Mouse (Mus musculus) neural tube, embryonic 15.5 days (tissue): ENCODE results near the gene Ppp2r3a. TPM values are rescaled to one million over a fixed set of nuclear protein-coding genes. Genes with fewer than 3 reads are reported as not detected.

Experiments used
- ATAC-seq: fragments of 200-750 bp; cut with Nextera tagmentation; 2 replicates; pipeline ENCODE4 v1.8.0; 2017; ENCODE audit warnings: mild to moderate bottlenecking, moderate TSS enrichment, moderate library complexity; ENCODE audit not compliant: low FRiP score
- H3K27ac ChIP-seq: fragments of 300-500 bp; sonication (generic); replicated peaks from 2 replicates; pipeline ENCODE4 v1.5.1; 2015; ENCODE audit warnings: mild to moderate bottlenecking, inconsistent platforms
- H3K27me3 ChIP-seq: fragments of 300-500 bp; sonication (generic); replicated peaks from 2 replicates; pipeline ENCODE4 v1.6.1; 2015; ENCODE audit warnings: inconsistent platforms
- H3K36me3 ChIP-seq: fragments of 300-500 bp; sonication (generic); 2 replicates; pipeline ENCODE4 v1.6.1; 2015; ENCODE audit warnings: inconsistent platforms
- H3K4me1 ChIP-seq: fragments of 300-500 bp; sonication (generic); 2 replicates; pipeline ENCODE4 v1.6.1; 2015; ENCODE audit warnings: inconsistent platforms
- H3K4me2 ChIP-seq: fragments of 300-500 bp; sonication (generic); 2 replicates; pipeline ENCODE4 v1.6.1; 2015; ENCODE audit warnings: inconsistent platforms, mild to moderate bottlenecking, moderate library complexity
- H3K4me3 ChIP-seq: fragments of 300-500 bp; sonication (generic); replicated peaks from 2 replicates; pipeline ENCODE4 v1.5.1; 2015; ENCODE audit warnings: mild to moderate bottlenecking, inconsistent platforms
- H3K9ac ChIP-seq: fragments of 300-500 bp; sonication (generic); replicated peaks from 2 replicates; pipeline ENCODE4 v1.6.1; 2015; ENCODE audit warnings: mild to moderate bottlenecking, inconsistent platforms
- H3K9me3 ChIP-seq: fragments of 300-500 bp; sonication (generic); replicated peaks from 2 replicates; pipeline ENCODE4 v1.6.1; 2016; ENCODE audit warnings: inconsistent platforms
- WGBS: fragments of 180-500 bp; shearing (Covaris S2); methylation state at CpG from one replicate; pipeline ENCODE4 v1.1.7; 2015; ENCODE audit warnings: mixed read lengths; 5-methylcytosine and 5-hydroxymethylcytosine counted together
- polyA plus RNA-seq: library from polyadenylated mRNA; unstranded; fragments of >200 nt; fragmentation: Nextera tagmentation; extraction: Ambion mirVana; gene quantifications from 2 replicates; pipeline ENCODE4 v1.2.1, GENCODE M21; 2015

The Ppp2r3a gene
- 18.2 and 20.5 TPM in 2 replicates for polyA plus RNA-seq

GRCm38 (mm10) chr9:101251644-101252337 is at the start of gene Ppp2r3a:
Ppp2r3a (minus strand) TSS chr9:101251795.
- Histone ChIP-seq H3K27ac (peak within 1 kb of the TSS; percentile 98), H3K9ac (peak within 1 kb of the TSS; percentile 85), H3K27me3 (no peaks in the 10 kb centered on the region), H3K36me3 (no peaks in the 10 kb centered on the region), H3K4me1 (peaks cover 29% of the 10 kb centered on the region), H3K4me3 (peak within 1 kb of the TSS; percentile 90), H3K9me3 (no peaks in the 10 kb centered on the region), H3K4me2 (peak within 1 kb of the TSS; percentile 70)
- WGBS, result 2% methylated on average over 45 of the region's 50 CpGs
- peak; percentile 95 for ATAC-seq

DNA sequence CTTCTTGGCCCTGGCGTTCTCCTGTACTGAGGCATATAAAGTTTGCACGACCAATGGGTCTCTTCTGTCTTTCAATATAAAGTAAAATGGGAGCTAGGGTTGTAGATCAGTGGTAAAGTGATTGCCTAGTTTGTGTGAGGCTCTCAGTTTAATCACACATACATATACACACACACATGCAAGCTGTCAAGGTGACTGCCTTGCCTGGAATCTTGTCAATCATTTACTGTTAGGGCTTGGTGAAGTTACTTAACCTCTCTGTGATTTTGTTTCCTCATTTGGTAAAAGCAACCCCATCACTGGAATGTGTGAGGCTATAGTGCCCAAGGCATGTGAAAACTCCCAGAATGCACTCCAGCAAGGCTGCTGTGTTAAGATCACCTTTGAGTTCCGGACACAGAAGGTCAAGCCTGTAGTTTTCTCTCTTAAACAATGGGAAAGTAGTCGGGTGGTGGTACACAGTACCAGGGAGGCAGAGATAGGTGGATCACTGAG is 48.9 kb upstream of the Ppp2r3a start:
- WGBS, result 80% methylated on average over 4 of the region's 4 CpGs

GRCm38 (mm10) chr9:101291676-101292660 is 40.4 kb upstream of the Ppp2r3a start:
- WGBS, result 76% methylated on average over 19 of the region's 19 CpGs
- no peaks in the 10 kb centered on the region for H3K27me3 ChIP-seq
- no peak overlapping the region for H3K9ac ChIP-seq
- H3K4me3 ChIP-seq, result no peak overlapping the region
- no peak overlapping the region for H3K27ac ChIP-seq
- no peaks in the 10 kb centered on the region for H3K9me3 ChIP-seq
- no peak overlapping the region for H3K4me2 ChIP-seq
- H3K36me3 ChIP-seq, result no peaks in the 10 kb centered on the region
- no peaks in the 10 kb centered on the region for H3K4me1 ChIP-seq
- no peak for ATAC-seq

More for the DNA sequence above, 48.9 kb upstream of the Ppp2r3a start:
- Histone ChIP-seq H3K9ac (no peak overlapping the region), H3K27ac (no peak overlapping the region), H3K36me3 (no peaks in the 10 kb centered on the region), H3K4me3 (no peak overlapping the region), H3K4me2 (no peak overlapping the region), H3K4me1 (no peaks in the 10 kb centered on the region), H3K9me3 (no peaks in the 10 kb centered on the region), H3K27me3 (no peaks in the 10 kb centered on the region)
- no peak for ATAC-seq

DNA sequence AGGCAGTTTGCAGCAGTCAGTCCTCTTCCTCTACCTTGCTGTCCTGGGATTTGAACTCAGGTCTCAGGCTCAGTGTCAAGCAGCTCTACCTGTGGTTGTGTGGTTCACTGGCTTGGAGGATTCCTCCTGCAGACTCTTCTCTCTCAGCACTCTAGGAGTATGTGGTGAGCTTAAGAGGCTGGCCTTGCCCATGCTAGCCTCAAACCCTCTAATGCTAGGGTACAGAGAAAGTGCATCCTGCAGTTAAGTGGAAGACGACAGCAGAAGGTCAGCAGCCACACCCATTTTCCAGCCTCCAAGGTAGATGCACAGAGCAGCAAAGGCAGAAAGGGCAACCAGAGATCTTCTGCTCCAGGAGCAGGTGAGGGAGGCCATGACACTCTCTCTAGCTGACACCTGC is 39.3 kb upstream of the Ppp2r3a start:
- ATAC-seq, result no peak
- H3K9me3 ChIP-seq, result no peaks in the 10 kb centered on the region
- H3K4me3 ChIP-seq, result no peak overlapping the region
- 82% methylated on average over 1 of the region's 1 CpGs for WGBS
- H3K4me1 ChIP-seq, result no peaks in the 10 kb centered on the region
- H3K27me3 ChIP-seq, result no peaks in the 10 kb centered on the region
- no peaks in the 10 kb centered on the region for H3K36me3 ChIP-seq
- no peak overlapping the region for H3K4me2 ChIP-seq
- H3K27ac ChIP-seq, result no peak overlapping the region
- no peak overlapping the region for H3K9ac ChIP-seq

DNA sequence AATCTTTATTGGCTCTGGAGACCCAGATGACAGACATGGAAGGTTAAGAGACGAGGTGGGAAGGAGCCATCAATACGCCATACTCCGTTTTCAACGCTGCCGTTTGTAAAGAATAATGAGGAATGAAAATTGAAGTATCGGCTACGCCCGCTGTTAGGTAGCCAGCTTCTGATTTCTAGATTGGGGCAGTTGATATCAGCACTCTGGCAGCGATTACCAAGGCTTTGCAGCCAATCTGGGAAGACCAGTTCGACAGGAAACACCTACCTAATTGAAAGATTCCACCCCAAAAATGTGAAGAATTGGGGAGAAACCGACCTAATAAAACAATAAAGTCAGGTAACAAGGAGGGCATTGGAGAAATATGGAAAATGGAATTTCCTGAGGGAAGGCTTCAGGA is 38.2 kb upstream of the Ppp2r3a start:
- Histone ChIP-seq H3K9ac (no peak overlapping the region), H3K36me3 (no peaks in the 10 kb centered on the region), H3K4me1 (no peaks in the 10 kb centered on the region), H3K9me3 (no peaks in the 10 kb centered on the region), H3K4me3 (no peak overlapping the region), H3K4me2 (no peak overlapping the region), H3K27ac (no peak overlapping the region), H3K27me3 (no peaks in the 10 kb centered on the region)
- WGBS, result 82% methylated on average over 11 of the region's 11 CpGs
- ATAC-seq, result no peak

- Histone ChIP-seq H3K9ac (no peak overlapping the region), H3K9me3 (no peaks in the 10 kb centered on the region), H3K36me3 (no peaks in the 10 kb centered on the region), H3K27me3 (no peaks in the 10 kb centered on the region), H3K4me2 (no peak overlapping the region), H3K27ac (no peak overlapping the region), H3K4me3 (no peak overlapping the region), H3K4me1 (no peaks in the 10 kb centered on the region)
- no peak for ATAC-seq
- 93% methylated on average over 14 of the region's 14 CpGs for WGBS
These were observed 37.5 kb upstream of the Ppp2r3a start for GRCm38 (mm10) chr9:101288901-101289647.

DNA sequence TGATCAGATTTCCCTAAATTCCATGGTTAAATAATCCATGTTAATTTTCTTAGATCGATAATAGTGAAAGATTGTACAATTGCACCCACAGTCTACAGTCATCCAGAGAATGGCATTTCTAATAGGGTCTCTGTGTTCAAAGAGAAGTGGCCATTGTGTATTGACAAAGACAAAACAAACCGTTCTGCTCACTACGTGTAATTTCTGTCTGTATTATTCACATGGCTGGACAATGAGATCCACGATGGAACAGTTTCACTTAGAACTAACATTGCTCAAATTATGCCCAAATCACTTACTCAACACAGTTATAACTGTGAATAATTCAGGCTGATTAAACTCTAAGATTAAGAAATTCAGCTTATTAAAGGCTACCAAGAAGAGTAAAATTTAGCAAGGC is 35.2 kb upstream of the Ppp2r3a start:
- WGBS, result 59% methylated on average over 4 of the region's 4 CpGs
- no peak for ATAC-seq

GRCm38 (mm10) chr9:101284049-101284448 is 32.5 kb upstream of the Ppp2r3a start:
- no peak overlapping the region for H3K9ac ChIP-seq
- no peaks in the 10 kb centered on the region for H3K9me3 ChIP-seq
- H3K4me3 ChIP-seq, result no peak overlapping the region
- no peaks in the 10 kb centered on the region for H3K27me3 ChIP-seq
- H3K4me2 ChIP-seq, result no peak overlapping the region
- H3K36me3 ChIP-seq, result no peaks in the 10 kb centered on the region
- no peak overlapping the region for H3K27ac ChIP-seq
- ATAC-seq, result no peak
- 70% methylated on average over 4 of the region's 4 CpGs for WGBS
- H3K4me1 ChIP-seq, result no peaks in the 10 kb centered on the region

More for the DNA sequence above, 35.2 kb upstream of the Ppp2r3a start:
- no peaks in the 10 kb centered on the region for H3K36me3 ChIP-seq
- H3K4me1 ChIP-seq, result no peaks in the 10 kb centered on the region
- H3K4me2 ChIP-seq, result no peak overlapping the region
- H3K4me3 ChIP-seq, result no peak overlapping the region
- no peak overlapping the region for H3K9ac ChIP-seq
- H3K9me3 ChIP-seq, result no peaks in the 10 kb centered on the region
- H3K27ac ChIP-seq, result no peak overlapping the region
- H3K27me3 ChIP-seq, result no peaks in the 10 kb centered on the region

GRCm38 (mm10) chr9:101282651-101283050 is 31.1 kb upstream of the Ppp2r3a start:
- no peak overlapping the region for H3K9ac ChIP-seq
- no peaks in the 10 kb centered on the region for H3K4me1 ChIP-seq
- WGBS, result 82% methylated on average over 6 of the region's 6 CpGs
- ATAC-seq, result no peak
- H3K4me2 ChIP-seq, result no peak overlapping the region
- no peak overlapping the region for H3K27ac ChIP-seq
- no peak overlapping the region for H3K4me3 ChIP-seq
- no peaks in the 10 kb centered on the region for H3K36me3 ChIP-seq
- no peaks in the 10 kb centered on the region for H3K9me3 ChIP-seq
- H3K27me3 ChIP-seq, result no peaks in the 10 kb centered on the region

DNA sequence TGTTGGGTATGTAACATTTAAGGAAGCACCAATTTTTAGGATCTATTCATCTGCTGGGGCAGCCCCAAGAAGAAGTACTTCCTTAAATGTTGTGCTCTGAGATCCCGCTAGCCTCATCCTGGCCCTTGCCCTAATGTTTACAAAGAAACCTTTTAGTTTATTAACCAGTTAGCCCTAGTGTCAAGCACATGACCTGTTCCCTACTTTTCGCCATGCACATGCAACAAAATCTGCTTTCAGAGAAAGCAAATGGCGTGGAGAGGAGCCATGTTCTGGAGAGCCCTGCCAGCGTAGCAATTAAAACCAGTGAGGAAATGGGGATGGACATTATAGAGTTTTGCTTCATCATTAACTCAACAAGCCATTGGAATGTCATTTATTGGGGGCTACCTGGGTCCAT is 30.3 kb upstream of the Ppp2r3a start:
- ATAC-seq, result no peak

DNA sequence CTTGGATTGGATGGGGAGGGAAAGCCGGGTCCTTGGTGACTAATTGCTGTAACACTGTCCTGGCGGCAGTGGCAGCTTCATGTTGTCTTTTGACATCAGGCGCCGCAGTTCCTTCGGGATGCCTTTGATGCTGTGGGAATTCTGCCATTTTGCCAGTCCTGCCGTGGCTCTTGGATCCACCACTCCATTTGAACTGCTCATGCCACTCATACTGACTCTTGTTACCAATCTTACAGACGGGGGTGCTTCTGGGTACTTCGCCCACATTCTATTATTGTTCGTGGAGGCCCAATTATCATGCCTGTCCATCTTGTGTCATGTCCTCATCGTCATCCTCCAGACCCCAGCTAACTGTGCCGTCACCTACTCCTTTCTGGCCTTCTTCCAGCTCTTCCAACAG is 29.7 kb upstream of the Ppp2r3a start:
- ATAC-seq, result no peak
- H3K4me3 ChIP-seq, result no peak overlapping the region
- no peaks in the 10 kb centered on the region for H3K27me3 ChIP-seq
- H3K4me2 ChIP-seq, result no peak overlapping the region
- no peaks in the 10 kb centered on the region for H3K36me3 ChIP-seq
- no peaks in the 10 kb centered on the region for H3K9me3 ChIP-seq
- no peaks in the 10 kb centered on the region for H3K4me1 ChIP-seq
- 84% methylated on average over 11 of the region's 11 CpGs for WGBS
- no peak overlapping the region for H3K9ac ChIP-seq
- H3K27ac ChIP-seq, result no peak overlapping the region

More for the DNA sequence above, 30.3 kb upstream of the Ppp2r3a start:
- Histone ChIP-seq H3K27ac (no peak overlapping the region), H3K4me3 (no peak overlapping the region), H3K4me1 (no peaks in the 10 kb centered on the region), H3K36me3 (no peaks in the 10 kb centered on the region), H3K9me3 (no peaks in the 10 kb centered on the region), H3K9ac (no peak overlapping the region), H3K4me2 (no peak overlapping the region), H3K27me3 (no peaks in the 10 kb centered on the region)
- 92% methylated on average over 4 of the region's 4 CpGs for WGBS
